Mouse (Mus musculus): Measurements from ENCODE around the gene Acaa1a. TPM values are rescaled to one million over a fixed set of nuclear protein-coding genes. Genes with fewer than 3 reads are reported as not detected.

Gene Acaa1a
- 43.2 and 61.0 TPM in 2 replicates for total RNA-seq (2023)

DNA sequence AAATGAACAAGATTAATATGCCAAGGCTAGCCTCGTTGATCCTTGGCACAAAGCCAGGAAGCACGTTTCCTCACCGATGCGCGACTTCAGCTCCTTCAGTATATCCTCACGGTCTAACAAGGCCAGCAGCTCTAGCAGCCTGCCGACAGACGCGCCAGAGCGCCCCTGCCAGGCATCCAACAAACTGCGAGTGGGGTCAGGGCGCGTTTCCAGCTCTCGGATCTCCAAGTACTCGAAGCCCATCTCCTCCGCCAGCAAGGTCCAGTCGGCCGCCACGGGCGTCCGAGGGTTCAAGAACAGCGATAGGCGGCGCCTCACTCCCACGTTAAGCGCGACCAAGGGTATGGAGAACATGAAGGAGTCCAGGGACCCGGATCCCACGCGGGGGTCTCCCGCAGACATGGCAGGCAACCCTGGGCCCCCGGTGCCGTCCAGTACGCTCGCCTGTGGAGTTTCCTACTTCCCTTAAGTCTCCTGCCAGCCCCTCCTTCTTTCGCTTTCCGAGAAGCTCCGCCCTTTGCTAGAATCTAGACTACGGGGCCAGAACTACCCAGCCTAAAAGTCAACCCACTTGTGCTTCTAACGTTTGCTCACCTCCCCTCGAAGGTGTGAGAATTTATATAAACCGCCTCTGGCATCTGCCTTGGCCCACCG lies at the start of gene Acaa1a:
Gene Acaa1a, plus strand, starts transcription at position 119 of the 654 bp plus-strand sequence.

DNA sequence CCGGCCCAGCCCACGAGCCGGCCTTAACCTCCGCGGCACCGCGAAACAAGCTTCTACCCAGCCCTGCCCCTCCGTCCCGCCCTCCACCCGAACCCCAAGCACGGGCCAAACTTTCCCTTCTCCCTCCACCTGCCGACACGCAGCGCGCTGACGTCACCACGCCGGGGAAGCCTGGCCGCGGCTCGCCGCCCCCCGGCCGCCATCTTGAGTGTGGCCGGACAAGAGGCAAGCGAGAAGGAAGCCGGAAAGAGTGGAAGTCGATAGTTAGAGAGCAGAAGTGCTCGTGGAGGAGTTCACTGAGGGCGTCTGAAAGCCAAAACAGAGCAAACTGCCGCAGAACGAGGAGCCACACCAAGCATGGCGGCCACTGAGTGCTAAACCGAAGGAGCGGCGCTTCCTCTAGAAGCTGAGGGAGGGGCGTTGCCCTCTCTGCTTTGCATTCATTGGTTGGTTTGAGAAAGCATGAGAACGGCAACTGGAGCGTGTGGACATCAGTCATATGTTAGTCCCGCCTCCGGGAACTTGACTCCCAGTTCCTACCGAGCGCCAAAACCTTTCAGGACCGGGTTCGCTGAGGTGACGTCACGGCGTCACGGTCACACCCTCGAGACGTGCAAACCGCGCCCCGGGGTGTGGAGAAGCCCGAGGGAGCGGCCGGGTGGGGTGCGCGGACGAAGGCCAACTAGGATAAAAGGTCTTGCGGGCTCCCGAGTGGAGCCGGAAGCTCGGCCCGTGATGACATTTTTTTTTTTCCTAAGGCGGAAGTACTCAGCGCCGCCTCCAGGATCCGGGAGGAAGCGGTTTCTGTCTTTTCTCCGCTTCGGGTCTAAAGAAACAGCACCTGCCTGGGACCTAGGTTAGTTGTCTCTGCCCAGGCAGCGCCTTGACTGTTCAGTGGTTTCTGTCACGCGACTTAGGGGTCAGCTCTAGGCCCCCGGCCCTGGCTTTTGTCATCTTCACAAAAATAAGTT lies 16.9 kb upstream of the Acaa1a start, which contains the start of gene Oxsr1:
Gene Oxsr1, minus strand, starts transcription at position 139 of the 971 bp plus-strand sequence.

DNA sequence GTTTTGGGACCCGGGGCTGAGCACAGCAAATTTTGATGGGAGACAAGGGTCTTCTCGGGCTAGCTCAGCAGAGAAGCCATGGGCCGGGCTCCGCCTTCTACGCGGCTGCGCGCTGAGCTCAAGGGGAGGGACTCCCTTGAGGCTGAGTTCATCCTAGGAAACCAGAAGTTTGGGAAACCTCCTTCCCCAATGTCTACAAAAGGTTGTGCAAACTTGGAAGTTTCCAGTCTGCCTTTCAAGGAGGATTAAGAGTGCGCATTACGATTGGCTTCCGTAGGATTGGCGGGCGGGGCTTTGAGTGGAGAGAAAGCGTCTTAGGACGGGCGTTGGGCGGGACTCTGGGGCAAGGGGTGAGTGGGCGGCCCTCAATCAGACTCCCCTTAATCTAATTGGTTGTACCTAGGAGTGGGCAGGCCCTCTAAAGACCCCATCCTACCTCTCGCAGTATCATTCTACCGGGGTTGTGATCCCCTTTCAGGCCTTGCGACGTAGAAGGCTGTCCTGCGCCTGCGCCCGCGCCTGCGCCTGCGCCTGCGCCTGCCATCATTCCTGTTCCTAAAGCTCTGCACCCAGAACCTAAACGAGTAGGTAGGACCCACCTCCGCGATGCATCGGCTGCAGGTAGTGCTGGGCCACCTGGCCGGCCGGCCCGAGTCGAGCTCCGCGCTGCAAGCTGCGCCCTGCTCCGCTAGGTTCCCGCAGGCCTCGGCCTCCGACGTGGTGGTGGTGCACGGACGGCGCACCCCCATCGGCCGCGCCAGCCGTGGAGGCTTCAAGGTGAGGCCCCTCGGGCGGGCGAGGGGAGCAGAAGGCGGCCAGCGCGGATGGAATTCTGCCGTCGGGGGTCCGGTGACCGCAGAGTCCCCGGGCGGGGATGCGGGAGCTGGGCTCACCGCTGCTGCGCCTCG lies 1.7 kb downstream of the Acaa1a start, which contains the start of gene Myd88:
Gene Myd88, minus strand, starts transcription at position 503 of the 908 bp plus-strand sequence.

DNA sequence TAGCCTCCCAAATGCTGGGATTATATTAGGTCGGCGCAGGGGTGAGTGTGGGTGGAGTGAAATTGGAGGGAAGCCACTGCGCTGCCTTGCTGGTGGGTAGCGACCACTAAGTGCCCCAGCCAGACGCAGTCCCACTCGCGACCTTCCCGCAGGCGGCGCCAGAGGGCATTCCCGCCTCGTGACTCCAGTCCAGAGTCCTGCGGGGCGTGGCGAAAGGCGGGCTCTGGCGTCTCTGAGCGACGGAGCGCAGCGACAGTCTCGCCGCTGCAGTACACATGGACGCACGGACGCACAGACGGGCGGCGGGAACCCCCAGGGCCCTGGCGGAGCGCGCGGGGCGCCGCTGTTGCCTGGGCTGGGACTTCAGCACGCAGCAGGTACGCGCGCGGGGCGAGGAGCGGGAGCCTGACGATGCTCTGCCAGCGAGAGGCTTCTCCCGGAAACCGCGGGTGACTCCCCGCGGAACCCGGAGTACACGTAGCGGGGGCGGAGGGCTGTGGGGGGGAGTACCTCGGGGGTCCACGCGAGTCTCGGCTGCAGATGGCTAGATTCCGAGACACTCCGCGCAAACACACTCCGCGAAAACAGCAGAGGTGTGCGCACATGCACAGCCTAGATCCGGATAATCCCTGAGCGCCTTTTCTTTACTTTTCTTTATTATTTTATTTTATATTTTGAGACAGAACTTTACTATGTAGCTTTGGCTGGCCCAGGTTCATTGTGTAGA lies 18.0 kb downstream of the Acaa1a start, which contains the start of gene Xylb:
Gene Xylb, plus strand, starts transcription at position 51 of the 727 bp plus-strand sequence.

DNA sequence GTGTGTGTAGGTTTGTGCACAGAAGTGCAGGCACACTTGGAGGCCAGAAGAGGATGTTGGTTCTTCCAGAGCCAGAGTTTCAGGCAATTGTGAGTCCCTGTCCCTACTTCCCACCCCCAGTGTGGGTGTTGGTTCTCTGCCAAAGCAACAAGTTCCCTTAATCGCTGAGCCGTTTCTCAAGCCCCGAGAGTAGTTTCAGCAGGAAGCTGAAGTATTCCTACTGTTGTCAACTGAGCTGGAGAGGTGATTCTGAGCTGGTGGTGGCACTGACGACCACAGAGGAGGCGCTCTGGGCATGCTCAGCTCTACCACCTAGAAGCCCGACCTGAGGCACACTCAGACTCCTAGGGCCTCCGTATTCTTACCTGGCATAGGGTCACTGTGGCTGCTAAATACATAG lies 25.8 kb downstream of the Acaa1a start, which contains the start of gene Slc22a14:
Gene Slc22a14, minus strand, starts transcription at position 270 of the 400 bp plus-strand sequence.

Other genes starting within 250 kb of the Acaa1a start
- 0.73 and 1.2 TPM in 2 replicates for gene Plcd1, start 246.2 kb upstream of the Acaa1a start, total RNA-seq (2023)
- gene Dlec1, start 237.2 kb upstream of the Acaa1a start, total RNA-seq (2023): 0.43 TPM in 1 of 2 replicates, not detected in the other
- 0.68 and 0.85 TPM in 2 replicates for gene Acaa1b, start 182.6 kb upstream of the Acaa1a start, total RNA-seq (2023)
- gene Gm47289, start 180.5 kb upstream of the Acaa1a start, total RNA-seq (2023): not detected in 2 replicates
- gene Slc22a13, start 130.6 kb upstream of the Acaa1a start, total RNA-seq (2023): not detected in 2 replicates
- 21.8 and 27.9 TPM in 2 replicates for gene Oxsr1, start 17.2 kb upstream of the Acaa1a start, total RNA-seq (2023)
- 99.5 and 123 TPM in 2 replicates for gene Myd88, start 1.7 kb downstream of the Acaa1a start, total RNA-seq (2023)
- 0.98 and 1.1 TPM in 2 replicates for gene Xylb, start 17.7 kb downstream of the Acaa1a start, total RNA-seq (2023)
- not detected in 2 replicates for gene Slc22a14, start 25.9 kb downstream of the Acaa1a start, total RNA-seq (2023)
- 0.86 and 1.1 TPM in 2 replicates for gene Acvr2b, start 62.4 kb downstream of the Acaa1a start, total RNA-seq (2023)
- 1.3 and 2.9 TPM in 2 replicates for gene Exog, start 105.3 kb downstream of the Acaa1a start, total RNA-seq (2023)
- gene Scn5a, start 239.3 kb downstream of the Acaa1a start, total RNA-seq (2023): not detected in 2 replicates

Measured in neutrophil, adult 65 days (primary cell).